Mouse (Mus musculus) limb, embryonic 13.5 days (tissue): ENCODE data around the gene Slc4a2. TPM values are rescaled to one million over a fixed set of nuclear protein-coding genes. Genes with fewer than 3 reads are reported as not detected.

Experiments used
- ATAC-seq: fragments of 200-750 bp; cut with Nextera tagmentation; 2 replicates; pipeline ENCODE4 v1.8.0; 2017; ENCODE audit warnings: low read depth, moderate number of reproducible peaks, moderate TSS enrichment; ENCODE audit not compliant: low FRiP score
- H3K27ac ChIP-seq: fragments of 300-500 bp; sonication (generic); 2 replicates; pipeline ENCODE4 v1.5.1; 2015; ENCODE audit warnings: inconsistent platforms, mild to moderate bottlenecking, moderate library complexity
- H3K27me3 ChIP-seq: fragments of 300-500 bp; sonication (generic); 2 replicates; pipeline ENCODE4 v1.6.1; 2015; ENCODE audit warnings: mild to moderate bottlenecking, inconsistent platforms
- H3K36me3 ChIP-seq: fragments of 300-500 bp; sonication (generic); 2 replicates; pipeline ENCODE4 v1.6.1; 2015; ENCODE audit warnings: inconsistent platforms, mild to moderate bottlenecking, moderate library complexity
- H3K4me1 ChIP-seq: fragments of 300-500 bp; sonication (generic); 2 replicates; pipeline ENCODE4 v1.6.1; 2015; ENCODE audit warnings: inconsistent platforms
- H3K4me2 ChIP-seq: fragments of 300-500 bp; sonication (generic); replicated peaks from 2 replicates; pipeline ENCODE4 v1.6.1; 2015; ENCODE audit warnings: inconsistent platforms, mild to moderate bottlenecking, moderate library complexity
- H3K4me3 ChIP-seq: fragments of 300-500 bp; sonication (generic); 2 replicates; pipeline ENCODE4 v1.5.1; 2015; ENCODE audit warnings: moderate library complexity, mild to moderate bottlenecking, inconsistent platforms
- H3K9ac ChIP-seq: fragments of 300-500 bp; sonication (generic); 2 replicates; pipeline ENCODE4 v1.6.1; 2015; ENCODE audit warnings: mild to moderate bottlenecking, inconsistent platforms
- H3K9me3 ChIP-seq: fragments of 300-500 bp; sonication (generic); 2 replicates; pipeline ENCODE4 v1.6.1; 2016; ENCODE audit warnings: inconsistent platforms
- WGBS: fragments of 180-500 bp; shearing (Covaris S2); methylation state at CpG from one replicate; pipeline ENCODE4 v1.1.7; 2015; 5-methylcytosine and 5-hydroxymethylcytosine counted together
- polyA plus RNA-seq: library from polyadenylated mRNA; unstranded; fragments of >200 nt; fragmentation: Nextera tagmentation; extraction: Ambion mirVana; gene quantifications from 2 replicates; pipeline ENCODE4 v1.2.1, GENCODE M21; 2015

The Slc4a2 gene
- polyA plus RNA-seq, 1 experiment from 2014 or later, result 42.0 TPM

- Histone ChIP-seq H3K9me3 (no peaks in the 10 kb centered on the region), H3K4me2 (no peak overlapping the region), H3K4me1 (peaks cover under 1% of the 10 kb centered on the region; the same call in 1 of the 2 replicates), H3K9ac (no peak overlapping the region), H3K27me3 (no peaks in the 10 kb centered on the region), H3K36me3 (peaks cover 98% of the 10 kb centered on the region), H3K4me3 (no peak overlapping the region), H3K27ac (no peak overlapping the region)
- ATAC-seq, result no peak
- WGBS, result 89% methylated on average over 8 of the region's 8 CpGs
Observed at GRCm38 (mm10) chr5:24433993-24434392, 10.4 kb downstream of the Slc4a2 start.

DNA sequence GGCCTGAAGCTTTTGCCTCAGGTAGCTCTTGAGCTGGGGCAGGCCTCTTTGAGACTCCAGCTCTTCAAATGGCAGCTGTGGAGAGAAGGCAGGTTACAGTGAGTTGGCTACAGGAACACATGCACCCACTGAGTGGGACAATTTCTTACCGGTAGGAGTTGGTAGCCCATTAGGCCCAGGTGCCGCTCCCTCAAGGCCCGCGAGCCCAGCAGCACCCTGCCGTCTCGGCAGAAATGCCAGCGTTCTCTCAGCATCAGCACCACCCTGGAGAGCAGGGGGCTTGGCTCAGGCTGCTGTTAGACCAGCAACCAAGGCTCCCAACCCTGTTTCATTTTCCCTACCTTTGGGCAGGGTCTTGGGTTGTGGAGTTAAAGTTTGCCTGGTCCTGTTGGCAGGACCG lies 17.6 kb downstream of the Slc4a2 start:
- 95% methylated on average over 8 of the region's 8 CpGs for WGBS
- no peaks in the 10 kb centered on the region for H3K27me3 ChIP-seq
- H3K36me3 ChIP-seq, result peaks cover 76% of the 10 kb centered on the region
- no peak overlapping the region for H3K4me2 ChIP-seq
- no peaks in the 10 kb centered on the region for H3K9me3 ChIP-seq
- no peak for ATAC-seq
- no peak overlapping the region for H3K4me3 ChIP-seq
- peaks cover 17% of the 10 kb centered on the region for H3K4me1 ChIP-seq
- H3K27ac ChIP-seq, result no peak overlapping the region
- no peak overlapping the region for H3K9ac ChIP-seq

GRCm38 (mm10) chr5:24442029-24442428 lies 18.4 kb downstream of the Slc4a2 start:
- H3K36me3 ChIP-seq, result peaks cover 67% of the 10 kb centered on the region

GRCm38 (mm10) chr5:24443204-24443603 lies 19.6 kb downstream of the Slc4a2 start:
- no peak overlapping the region; the same call in 1 of the 2 replicates for H3K4me3 ChIP-seq
- no peak for ATAC-seq
- peaks cover 32% of the 10 kb centered on the region for H3K4me1 ChIP-seq
- WGBS, result 89% methylated on average over 7 of the region's 7 CpGs
- peaks cover 57% of the 10 kb centered on the region for H3K36me3 ChIP-seq
- no peak overlapping the region for H3K27ac ChIP-seq
- H3K9me3 ChIP-seq, result no peaks in the 10 kb centered on the region
- H3K27me3 ChIP-seq, result no peaks in the 10 kb centered on the region
- H3K4me2 ChIP-seq, result no peak overlapping the region
- H3K9ac ChIP-seq, result no peak overlapping the region

More at GRCm38 (mm10) chr5:24442029-24442428, 18.4 kb downstream of the Slc4a2 start:
- no peaks in the 10 kb centered on the region for H3K9me3 ChIP-seq
- H3K27me3 ChIP-seq, result no peaks in the 10 kb centered on the region
- no peak for ATAC-seq
- no peak overlapping the region for H3K4me2 ChIP-seq
- WGBS, result 84% methylated on average over 9 of the region's 9 CpGs
- no peak overlapping the region for H3K27ac ChIP-seq
- peaks cover 23% of the 10 kb centered on the region for H3K4me1 ChIP-seq
- H3K9ac ChIP-seq, result no peak overlapping the region
- H3K4me3 ChIP-seq, result no peak overlapping the region

GRCm38 (mm10) chr5:24443927-24444326 lies 20.3 kb downstream of the Slc4a2 start:
- WGBS, result 82% methylated on average over 12 of the region's 12 CpGs
- peak overlapping the region; percentile 92 for H3K4me3 ChIP-seq
- peaks cover 50% of the 10 kb centered on the region for H3K36me3 ChIP-seq
- no peak for ATAC-seq
- peak overlapping the region; percentile 92 for H3K4me2 ChIP-seq
- no peaks in the 10 kb centered on the region for H3K9me3 ChIP-seq
- H3K4me1 ChIP-seq, result peaks cover 32% of the 10 kb centered on the region
- peak overlapping the region; percentile 96 for H3K9ac ChIP-seq
- no peak overlapping the region; the same call in 1 of the 2 replicates for H3K27ac ChIP-seq
- H3K27me3 ChIP-seq, result no peaks in the 10 kb centered on the region

GRCm38 (mm10) chr5:24444746-24445427 lies 21.2 kb downstream of the Slc4a2 start, which contains the start of gene Fastk:
Gene Fastk (minus strand): TSS chr5:24445287.
- H3K36me3 ChIP-seq, result peaks cover 41% of the 10 kb centered on the region
- H3K27me3 ChIP-seq, result no peaks in the 10 kb centered on the region
- H3K4me2 ChIP-seq, result peak within 1 kb of the TSS; percentile 92
- peak within 1 kb of the TSS; percentile 92 for H3K4me3 ChIP-seq
- peak within 1 kb of the TSS; percentile 92 for H3K27ac ChIP-seq
- H3K4me1 ChIP-seq, result peaks cover 32% of the 10 kb centered on the region
- peak within 1 kb of the TSS; percentile 96 for H3K9ac ChIP-seq
- under 1% methylated on average over 60 of the region's 60 CpGs for WGBS
- peak; percentile 83 for ATAC-seq
- no peaks in the 10 kb centered on the region for H3K9me3 ChIP-seq

GRCm38 (mm10) chr5:24445428-24446080 lies 21.9 kb downstream of the Slc4a2 start:
- H3K27me3 ChIP-seq, result no peaks in the 10 kb centered on the region
- H3K9me3 ChIP-seq, result no peaks in the 10 kb centered on the region
- ATAC-seq, result no peak
- H3K4me3 ChIP-seq, result peak overlapping the region; percentile 92
- H3K9ac ChIP-seq, result peak overlapping the region; percentile 96
- H3K27ac ChIP-seq, result peak overlapping the region; percentile 74
- peaks cover 34% of the 10 kb centered on the region for H3K36me3 ChIP-seq
- 54% methylated on average over 20 of the region's 20 CpGs for WGBS
- H3K4me2 ChIP-seq, result peak overlapping the region; percentile 92
- peaks cover 32% of the 10 kb centered on the region for H3K4me1 ChIP-seq

GRCm38 (mm10) chr5:24446630-24447029 lies 23.0 kb downstream of the Slc4a2 start:
- Histone ChIP-seq H3K27me3 (no peaks in the 10 kb centered on the region), H3K4me3 (peak overlapping the region; percentile 66; the same call in 1 of the 2 replicates), H3K4me2 (peak overlapping the region; percentile 85), H3K9me3 (no peaks in the 10 kb centered on the region), H3K36me3 (peaks cover 23% of the 10 kb centered on the region), H3K4me1 (peaks cover 39% of the 10 kb centered on the region), H3K27ac (no peak overlapping the region), H3K9ac (no peak overlapping the region)
- ATAC-seq, result no peak
- 90% methylated on average over 7 of the region's 7 CpGs for WGBS

- Histone ChIP-seq H3K27me3 (no peaks in the 10 kb centered on the region), H3K9me3 (no peaks in the 10 kb centered on the region), H3K4me2 (peak within 1 kb of the TSS; percentile 85), H3K4me1 (peaks cover 39% of the 10 kb centered on the region), H3K36me3 (peaks cover 12% of the 10 kb centered on the region), H3K27ac (peak within 1 kb of the TSS; percentile 74), H3K4me3 (peak within 1 kb of the TSS; percentile 66), H3K9ac (peak within 1 kb of the TSS; percentile 71)
- peak; percentile 72 for ATAC-seq
- WGBS, result 2% methylated on average over 34 of the region's 34 CpGs
Observed at GRCm38 (mm10) chr5:24447624-24448298, 24.1 kb downstream of the Slc4a2 start, which contains the start of gene Tmub1. Gene Tmub1 (minus strand): TSS chr5:24447854.

- WGBS, result 3% methylated on average over 52 of the region's 66 CpGs
- peaks cover 9% of the 10 kb centered on the region for H3K36me3 ChIP-seq
- H3K9me3 ChIP-seq, result no peaks in the 10 kb centered on the region
- H3K4me2 ChIP-seq, result peak overlapping the region; percentile 100
- H3K4me3 ChIP-seq, result peak overlapping the region; percentile 94
- peaks cover 58% of the 10 kb centered on the region for H3K4me1 ChIP-seq
- no peaks in the 10 kb centered on the region for H3K27me3 ChIP-seq
- peak overlapping the region; percentile 91 for H3K27ac ChIP-seq
- peak overlapping the region; percentile 95 for H3K9ac ChIP-seq
- peak; percentile 71 for ATAC-seq
Observed at GRCm38 (mm10) chr5:24451264-24452029, 27.8 kb downstream of the Slc4a2 start.

DNA sequence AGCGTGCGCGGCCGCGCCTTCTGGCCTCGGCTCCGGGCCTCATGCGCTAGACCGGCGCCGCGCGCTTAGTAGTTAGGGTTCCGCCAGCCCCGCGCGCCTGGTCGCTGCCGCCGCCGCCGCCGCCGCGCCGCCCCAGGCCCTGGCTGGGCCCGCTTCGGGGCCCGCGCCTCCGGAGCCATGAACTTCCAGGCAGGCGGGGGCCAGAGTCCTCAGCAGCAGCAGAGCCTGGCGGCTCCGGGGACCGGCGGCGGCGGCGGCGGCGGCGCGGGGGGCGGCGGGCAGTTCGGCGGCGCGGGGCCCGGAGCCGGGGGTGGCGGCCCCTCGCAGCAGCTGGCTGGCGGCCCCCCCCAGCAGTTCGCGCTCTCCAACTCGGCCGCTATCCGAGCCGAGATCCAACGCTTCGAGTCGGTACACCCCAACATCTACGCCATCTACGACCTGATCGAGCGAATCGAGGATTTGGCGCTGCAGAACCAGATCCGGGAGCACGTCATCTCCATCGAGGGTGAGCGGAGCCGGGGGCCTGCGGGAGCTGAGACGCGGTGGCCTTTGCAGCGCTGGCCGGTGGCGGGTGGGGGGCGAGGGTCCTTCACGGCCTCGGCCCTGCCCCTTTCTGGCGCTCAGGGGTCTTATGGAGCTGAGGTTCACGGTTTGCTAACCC lies 28.5 kb downstream of the Slc4a2 start, which contains the start of gene Agap3:
Gene Agap3, plus strand, starts transcription at position 148 of the 661 bp plus-strand sequence.
- Histone ChIP-seq H3K9ac (peak within 1 kb of the TSS; percentile 95), H3K4me2 (peak within 1 kb of the TSS; percentile 100), H3K4me3 (peak within 1 kb of the TSS; percentile 94), H3K27me3 (no peaks in the 10 kb centered on the region), H3K9me3 (no peaks in the 10 kb centered on the region), H3K4me1 (peaks cover 52% of the 10 kb centered on the region), H3K27ac (peak within 1 kb of the TSS; percentile 91), H3K36me3 (peaks cover 13% of the 10 kb centered on the region)
- under 1% methylated on average over 65 of the region's 85 CpGs for WGBS
- ATAC-seq, result peak; percentile 58
